Mouse (Mus musculus) MEL (cell line): Measurements from ENCODE around the gene Pdlim1. TPM values are rescaled to one million over a fixed set of nuclear protein-coding genes. Genes with fewer than 3 reads are reported as not detected.

ENCODE experiments used
- DNase-seq: peaks from one replicate; pipeline ENCODE4 v3.0.0; 2011; ENCODE audit warnings: low read depth, low spot score
- H3K27ac ChIP-seq: 2 replicates; pipeline ENCODE4 v1.5.1; 2012; ENCODE audit warnings: low read depth, mild to moderate bottlenecking, control low read depth, low read length, moderate library complexity; ENCODE audit not compliant: control insufficient read depth
- H3K27me3 ChIP-seq, 2 experiments: fragments of 150-350 bp in 1 of 2; sonication (generic) in 1 of 2; 2 replicates each; pipeline ENCODE4 v1.6.1; 2012; ENCODE audit warnings: low read length in 2 of 2, mild to moderate bottlenecking in 2 of 2, improper control_type of control experiment in 1 of 2, moderate library complexity in 1 of 2; ENCODE audit not compliant: insufficient read depth in 2 of 2, control insufficient read depth in 1 of 2
- H3K36me3 ChIP-seq, 2 experiments: 2 replicates each; pipeline ENCODE4 v1.6.1; 2012 to 2014; ENCODE audit warnings: low read length in 2 of 2, improper control_type of control experiment in 1 of 2, inconsistent platforms in 1 of 2, mild to moderate bottlenecking in 1 of 2; ENCODE audit not compliant: insufficient read depth in 2 of 2, control insufficient read depth in 1 of 2
- H3K4me1 ChIP-seq, 2 experiments: fragments of 150-350 bp in 1 of 2; sonication (generic) in 1 of 2; 2 replicates each; pipeline ENCODE4 v1.6.1; 2012; ENCODE audit warnings: low read length in 2 of 2, improper control_type of control experiment in 1 of 2, mild to moderate bottlenecking in 1 of 2; ENCODE audit not compliant: insufficient read depth in 2 of 2, control insufficient read depth in 1 of 2
- H3K4me3 ChIP-seq, 2 experiments: fragments of 150-350 bp in 1 of 2; sonication (generic) in 1 of 2; 2 replicates each; pipeline ENCODE4 v1.5.1; 2012; ENCODE audit warnings: low read depth in 2 of 2, low read length in 2 of 2, mild to moderate bottlenecking in 2 of 2, moderate library complexity in 2 of 2, control low read depth in 1 of 2, improper control_type of control experiment in 1 of 2; ENCODE audit not compliant: control insufficient read depth in 1 of 2, insufficient read depth in 1 of 2
- H3K79me2 ChIP-seq: 2 replicates; pipeline ENCODE4 v1.6.1; 2012; ENCODE audit warnings: mild to moderate bottlenecking, low read length, moderate library complexity; ENCODE audit not compliant: control insufficient read depth, poor library complexity, insufficient read depth
- H3K9ac ChIP-seq: 2 replicates; pipeline ENCODE4 v1.6.1; 2012; ENCODE audit warnings: low read depth, mild to moderate bottlenecking, control low read depth, low read length, moderate library complexity; ENCODE audit not compliant: control insufficient read depth, poor library complexity, severe bottlenecking
- H3K9me3 ChIP-seq: fragments of 150-350 bp; sonication (generic); replicated peaks from 2 replicates; pipeline ENCODE4 v1.6.1; 2012; ENCODE audit warnings: mild to moderate bottlenecking, low read length, improper control_type of control experiment, moderate library complexity; ENCODE audit not compliant: insufficient read depth
- BHLHE40 ChIP-seq: IDR thresholded peaks from 2 replicates; pipeline ENCODE4 v1.6.1; 2012; ENCODE audit warnings: low read depth, mild to moderate bottlenecking, inconsistent platforms, low read length, improper control_type of control experiment, borderline replicate concordance
- CHD1 ChIP-seq: IDR thresholded peaks from 2 replicates; pipeline ENCODE4 v1.6.1; 2012; ENCODE audit warnings: low read depth, mild to moderate bottlenecking, inconsistent platforms, low read length, improper control_type of control experiment
- CHD2 ChIP-seq: IDR thresholded peaks from 2 replicates; pipeline ENCODE4 v1.6.1; 2011; ENCODE audit warnings: low read length, improper control_type of control experiment
- ETS1 ChIP-seq: IDR thresholded peaks from 2 replicates; pipeline ENCODE4 v1.6.1; 2012; ENCODE audit warnings: low read depth, mild to moderate bottlenecking, inconsistent platforms, low read length, improper control_type of control experiment, moderate library complexity
- JUND ChIP-seq: IDR thresholded peaks from 2 replicates; pipeline ENCODE4 v1.6.1; 2011; ENCODE audit warnings: low read depth, mild to moderate bottlenecking, improper control_type of control experiment, low read length
- KAT2A ChIP-seq: conservative IDR thresholded peaks from 2 replicates; pipeline ENCODE4 v1.6.1; 2012; ENCODE audit warnings: low read depth, low read length, improper control_type of control experiment, inconsistent platforms
- MAFK ChIP-seq: IDR thresholded peaks from 2 replicates; pipeline ENCODE4 v1.6.1; 2011; ENCODE audit warnings: low read depth, mild to moderate bottlenecking, low read length, improper control_type of control experiment, borderline replicate concordance
- MAX ChIP-seq: IDR thresholded peaks from 2 replicates; pipeline ENCODE4 v1.6.1; 2011; ENCODE audit warnings: low read length, improper control_type of control experiment
- MXI1 ChIP-seq: IDR thresholded peaks from 2 replicates; pipeline ENCODE4 v1.6.1; 2011; ENCODE audit warnings: mild to moderate bottlenecking, low read depth, low read length, improper control_type of control experiment
- NELFE ChIP-seq: IDR thresholded peaks from 2 replicates; pipeline ENCODE4 v1.6.1; 2011; ENCODE audit warnings: low read depth, low read length, improper control_type of control experiment
- NRF1 ChIP-seq: IDR thresholded peaks from 2 replicates; pipeline ENCODE4 v1.6.1; 2014; ENCODE audit warnings: low read depth, mild to moderate bottlenecking, inconsistent platforms, low read length, improper control_type of control experiment, moderate library complexity; ENCODE audit not compliant: poor library complexity, insufficient read depth, severe bottlenecking
- POLR2AphosphoS5 ChIP-seq: IDR thresholded peaks from 2 replicates; pipeline ENCODE4 v1.6.1; 2012; ENCODE audit warnings: low read depth, borderline replicate concordance, mild to moderate bottlenecking, inconsistent platforms, low read length, moderate library complexity, mixed read lengths
- RCOR1 ChIP-seq: IDR thresholded peaks from 2 replicates; pipeline ENCODE4 v1.6.1; 2012; ENCODE audit warnings: low read depth, mild to moderate bottlenecking, inconsistent platforms, low read length, improper control_type of control experiment
- TAL1 ChIP-seq: IDR thresholded peaks from 2 replicates; pipeline ENCODE4 v1.6.1; 2012; ENCODE audit warnings: mild to moderate bottlenecking, inconsistent platforms, low read length, moderate library complexity, mixed read lengths
- TBP ChIP-seq: IDR thresholded peaks from 2 replicates; pipeline ENCODE4 v1.8.0; 2011; ENCODE audit warnings: low read depth, low read length, improper control_type of control experiment
- UBTF ChIP-seq: IDR thresholded peaks from 2 replicates; pipeline ENCODE4 v1.6.1; 2012; ENCODE audit warnings: low read depth, mild to moderate bottlenecking, inconsistent platforms, low read length, improper control_type of control experiment, moderate library complexity, borderline replicate concordance; ENCODE audit not compliant: insufficient read depth
- USF2 ChIP-seq, 2 experiments: IDR thresholded peaks; 2 replicates each; pipeline ENCODE4 v1.6.1; 2011 to 2012; ENCODE audit warnings: improper control_type of control experiment in 2 of 2, low read length in 2 of 2, borderline replicate concordance in 1 of 2, inconsistent platforms in 1 of 2, low read depth in 1 of 2, mild to moderate bottlenecking in 1 of 2; ENCODE audit not compliant: insufficient read depth in 1 of 2
- ZNF384 ChIP-seq: IDR thresholded peaks from 2 replicates; pipeline ENCODE4 v1.6.1; 2012; ENCODE audit warnings: low read depth, mild to moderate bottlenecking, inconsistent platforms, low read length, improper control_type of control experiment
- polyA plus RNA-seq, 2 experiments: library from polyadenylated mRNA; stranded (reverse) in 1 of 2; unstranded in 1 of 2; fragments of >175 nt in 1 of 2; fragments of >200 nt in 1 of 2; gene quantifications; 2 replicates each; pipeline versions ENCODE4 v1.2.1 to v1.2.4; 2012; ENCODE audit warnings: low replicate concordance in 2 of 2, low read depth in 1 of 2; ENCODE audit not compliant: insufficient read length in 2 of 2, insufficient read depth in 1 of 2, missing spikeins in 1 of 2
- total RNA-seq: library from RNA; depleted of rRNA; stranded (reverse); fragments of 300-350 nt; gene quantifications from 2 replicates; pipeline ENCODE4 v1.2.3, GENCODE M21; 2012

Pdlim1 gene
- total and polyA plus RNA-seq, 3 experiments = not detected

GRCm38 (mm10) chr19:40246646-40247267 is 24.9 kb downstream of the Pdlim1 start:
- Histone ChIP-seq H3K36me3 (no peaks in the 10 kb centered on the region), H3K4me3 (no peak overlapping the region), H3K9ac (no peak overlapping the region), H3K27me3 (no peaks in the 10 kb centered on the region), H3K27ac (no peak overlapping the region), H3K79me2 (no peaks in the 10 kb centered on the region), H3K9me3 (no peaks in the 10 kb centered on the region), H3K4me1 (no peaks in the 10 kb centered on the region)
- DNase-seq = no peak
- TF ChIP-seq TAL1 (no peak), ZNF384 (no peak), BHLHE40 (no peak), KAT2A (no peak), NRF1 (no peak), USF2 (IDR thresholded peaks at IDR 0.05; ENCODE audit: borderline replicate concordance in 1 of 2, insufficient read depth in 1 of 2, low read depth in 1 of 2, low read length in 2 of 2) (no peak), MAFK (no peak), MXI1 (no peak)

DNA sequence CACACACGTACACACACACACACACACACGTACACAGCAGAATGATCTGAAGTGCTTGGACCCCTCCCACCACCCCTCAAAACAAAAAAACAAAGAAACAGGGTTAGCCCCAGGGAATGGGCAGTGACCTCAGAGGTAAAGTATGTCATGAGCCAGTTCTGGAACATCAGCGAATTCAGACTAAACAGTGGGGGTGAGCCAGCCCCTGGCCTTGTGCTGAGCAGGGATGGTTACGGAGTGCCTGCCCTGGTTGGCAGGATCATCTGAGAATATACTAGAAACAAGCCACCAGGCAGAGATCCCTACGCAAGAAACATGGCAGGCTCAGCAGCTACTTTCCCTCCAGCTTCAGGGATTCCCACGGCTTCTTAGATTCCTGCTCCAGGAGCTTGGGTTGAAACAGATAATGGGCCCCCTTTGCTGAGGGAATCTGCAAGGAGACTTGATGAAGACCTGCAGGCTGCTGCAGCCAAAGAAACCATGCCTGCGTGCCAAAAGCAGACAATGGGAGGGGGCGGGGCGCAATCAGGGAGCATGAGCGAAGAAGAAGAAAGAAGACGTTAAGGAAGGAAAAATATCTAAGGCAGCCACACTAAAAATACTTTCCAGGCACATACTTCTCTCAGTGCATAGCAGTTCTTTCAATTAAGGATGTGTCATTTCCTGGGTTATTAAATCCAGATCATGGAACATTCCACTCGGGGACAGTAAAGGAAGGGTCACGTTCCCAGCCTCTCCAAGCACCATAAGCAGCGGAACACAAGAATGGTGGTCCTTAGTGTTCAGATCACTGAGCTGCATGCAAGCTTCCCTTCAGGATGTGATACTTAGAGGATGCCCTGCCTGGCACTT is 30.6 kb downstream of the Pdlim1 start:
- H3K4me3 ChIP-seq = no peak overlapping the region
- no peaks in the 10 kb centered on the region for H3K9me3 ChIP-seq
- DNase-seq = no peak
- no peaks in the 10 kb centered on the region for H3K79me2 ChIP-seq
- no peaks in the 10 kb centered on the region; a peak in 1 of 4 replicates for H3K27me3 ChIP-seq
- no peak overlapping the region for H3K9ac ChIP-seq
- H3K27ac ChIP-seq = no peak overlapping the region
- H3K4me1 ChIP-seq = no peaks in the 10 kb centered on the region
- no peaks in the 10 kb centered on the region; a peak in 1 of 4 replicates for H3K36me3 ChIP-seq
- no peak for TF ChIP-seq NRF1
- no peak for TF ChIP-seq RCOR1
- TF ChIP-seq TBP = no peak
- no peak for TF ChIP-seq POLR2AphosphoS5
- TF ChIP-seq NELFE = no peak
- TF ChIP-seq ETS1 = no peak
- no peak for TF ChIP-seq ZNF384
- no peak for TF ChIP-seq MXI1
- TF ChIP-seq CHD1 = no peak
- TF ChIP-seq JUND = no peak
- TF ChIP-seq UBTF = no peak
- TF ChIP-seq KAT2A = no peak
- TF ChIP-seq MAX = no peak
- TF ChIP-seq CHD2 = no peak
